Mouse (Mus musculus) liver, embryonic 14.5 days (tissue): Measurements from ENCODE around the gene Prss28.

Experiments used
- CTCF ChIP-seq: IDR thresholded peaks from 2 replicates; pipeline ENCODE4 v1.5.1; 2016; ENCODE audit warnings: antibody characterized with exemption, low read depth, control low read depth
- EP300 ChIP-seq: IDR thresholded peaks from 2 replicates; pipeline ENCODE4 v1.6.1; 2016; ENCODE audit warnings: antibody characterized with exemption, low read depth

- TF ChIP-seq CTCF: no peak
- no peak for TF ChIP-seq EP300
Measured at GRCm38 (mm10) chr17:25322930-25323329, 14.5 kb downstream of the Prss28 start.
